In the genomic region with DNA sequence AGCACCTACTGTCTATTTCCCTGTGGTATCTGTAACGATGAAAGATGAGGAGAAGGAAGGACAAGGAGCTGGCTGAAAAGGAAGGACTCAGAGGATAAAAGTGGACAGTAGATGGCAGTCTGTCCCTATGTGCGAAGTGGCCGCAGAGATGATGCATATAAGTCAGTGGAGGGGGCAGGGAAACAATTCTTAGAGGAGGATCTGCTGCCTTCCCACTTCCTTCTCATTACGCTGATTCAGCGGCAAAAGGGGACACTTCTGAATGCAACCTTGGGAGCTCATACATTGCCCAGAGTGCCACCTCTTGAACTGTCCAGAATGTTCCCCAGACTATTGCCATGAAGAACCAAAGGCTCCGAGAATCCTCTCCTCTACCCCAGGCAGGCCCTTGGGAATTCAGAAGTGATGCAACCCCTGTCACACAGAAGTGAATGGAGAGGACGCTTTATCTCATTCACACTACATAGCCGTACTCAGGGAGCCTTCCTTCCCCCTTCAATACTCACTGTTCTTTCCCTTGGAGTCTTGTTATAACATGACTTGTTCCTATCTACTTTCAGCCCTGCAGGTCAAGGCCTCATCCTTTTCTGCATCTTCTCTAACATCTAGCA, we compare ENCODE assay signal across 10 mouse cellular contexts. TPM values are rescaled to one million over a fixed set of nuclear protein-coding genes. Genes with fewer than 3 reads are reported as not detected.
DNase-seq lines count a peak whose midpoint lies in the region; ATAC-seq lines count a peak whose summit lies in the region.
"Had no signal": no experiment of that assay in that cellular context is flagged by ENCODE, and none has a peak within 500 bp of the region (broad histone marks: within the 10 kb centered on the region; RNA-seq: fewer than 3 reads in every experiment).

No protein-coding gene starts in this region.

- H3K27ac ChIP-seq in embryonic facial prominence, embryonic 11.5 days (replicated peaks; ENCODE audit: low read depth, low read length), result no peak overlapping the region
- H3K27ac ChIP-seq in embryonic facial prominence, embryonic 10.5 days (replicated peaks), result no peak overlapping the region
- no peak overlapping the region for H3K27ac ChIP-seq in kidney, embryonic 16.5 days (ENCODE audit: low read length)
- H3K27ac ChIP-seq: embryonic facial prominence, embryonic 15.5 days; limb, embryonic 12.5 days had no signal

- H3K4me2 ChIP-seq in embryonic facial prominence, embryonic 11.5 days (ENCODE audit: low read depth, low read length), result no peak overlapping the region
- H3K4me2 ChIP-seq in kidney, embryonic 16.5 days (replicated peaks; ENCODE audit: low read depth, low read length), result no peak overlapping the region; the same call in 1 of the 2 replicates
- H3K4me2 ChIP-seq: embryonic facial prominence, embryonic 15.5 days; limb, embryonic 12.5 days had no signal

- WGBS in embryonic facial prominence, embryonic 11.5 days, result 43% methylated on average over 8 of the region's 8 CpGs
- WGBS in embryonic facial prominence, embryonic 10.5 days, result 47% methylated on average over 8 of the region's 8 CpGs
- 34% methylated on average over 8 of the region's 8 CpGs for WGBS in kidney, embryonic 16.5 days

- no peaks in the 10 kb centered on the region for H3K27me3 ChIP-seq in embryonic facial prominence, embryonic 11.5 days (ENCODE audit: control insufficient read depth, insufficient read depth, low read length)
- peaks cover under 1% of the 10 kb centered on the region; the same call in 1 of the 2 replicates for H3K27me3 ChIP-seq in embryonic facial prominence, embryonic 10.5 days (replicated peaks; ENCODE audit: low read depth, poor library complexity, severe bottlenecking)
- no peaks in the 10 kb centered on the region for H3K27me3 ChIP-seq in kidney, embryonic 16.5 days (ENCODE audit: insufficient read depth, low read length)
- H3K27me3 ChIP-seq: embryonic facial prominence, embryonic 15.5 days; limb, embryonic 12.5 days had no signal

- no peak; the same call in 1 of the 2 replicates for ATAC-seq in embryonic facial prominence, embryonic 11.5 days (replicated peaks; ENCODE audit: insufficient number of reproducible peaks, low FRiP score, low TSS enrichment, low read depth)
- ATAC-seq in kidney, embryonic 16.5 days (ENCODE audit: low FRiP score, low TSS enrichment), result peak; percentile 55

- H3K36me3 ChIP-seq in embryonic facial prominence, embryonic 11.5 days (replicated peaks; ENCODE audit: control insufficient read depth, insufficient read depth, low read depth, low read length), result no peaks in the 10 kb centered on the region
- peaks cover 47% of the 10 kb centered on the region for H3K36me3 ChIP-seq in embryonic facial prominence, embryonic 10.5 days (replicated peaks)
- no peaks in the 10 kb centered on the region for H3K36me3 ChIP-seq in kidney, embryonic 16.5 days (ENCODE audit: insufficient read depth, low read length)

- H3K9ac ChIP-seq in embryonic facial prominence, embryonic 11.5 days (replicated peaks; ENCODE audit: low read length), result no peak overlapping the region
- no peak overlapping the region for H3K9ac ChIP-seq in kidney, embryonic 16.5 days (replicated peaks; ENCODE audit: low read length)
- H3K9ac ChIP-seq: embryonic facial prominence, embryonic 15.5 days; limb, embryonic 12.5 days had no signal

- peaks cover 4% of the 10 kb centered on the region; the same call in 1 of the 2 replicates for H3K4me1 ChIP-seq in embryonic facial prominence, embryonic 11.5 days (ENCODE audit: control insufficient read depth, insufficient read depth, low read length)
- peaks cover 55% of the 10 kb centered on the region for H3K4me1 ChIP-seq in embryonic facial prominence, embryonic 10.5 days
- peaks cover 24% of the 10 kb centered on the region for H3K4me1 ChIP-seq in kidney, embryonic 16.5 days (ENCODE audit: insufficient read depth, low read length)

- DNase-seq in embryonic facial prominence, embryonic 11.5 days (ENCODE audit: low spot score), result peak; percentile 55
- no peak for DNase-seq in embryonic facial prominence, embryonic 10.5 days (ENCODE audit: low spot score)
- DNase-seq in Muller cell, postnatal 12 days (ENCODE audit: inconsistent ontology term), result peak; percentile 51
- DNase-seq in embryo, embryonic 11 days, result peak; percentile 69
- DNase-seq in ovary, postnatal 14 days (ENCODE audit: low spot score), result no peak
- DNase-seq in right cerebral cortex, postnatal 36 days (ENCODE audit: low spot score in 2 of 2), result no peak
- no peak for DNase-seq in ovary, postnatal 10 days (ENCODE audit: low spot score)

- H3K4me3 ChIP-seq in embryonic facial prominence, embryonic 11.5 days (ENCODE audit: low read depth, low read length), result no peak overlapping the region
- H3K4me3 ChIP-seq in embryonic facial prominence, embryonic 10.5 days, result no peak overlapping the region
- no peak overlapping the region for H3K4me3 ChIP-seq in kidney, embryonic 16.5 days (ENCODE audit: low read length)
- H3K4me3 ChIP-seq: embryonic facial prominence, embryonic 15.5 days; limb, embryonic 12.5 days had no signal

- H3K9me3 ChIP-seq in embryonic facial prominence, embryonic 11.5 days (replicated peaks; ENCODE audit: control insufficient read depth, low read length), result no peaks in the 10 kb centered on the region
- no peaks in the 10 kb centered on the region for H3K9me3 ChIP-seq in embryonic facial prominence, embryonic 10.5 days
- no peaks in the 10 kb centered on the region for H3K9me3 ChIP-seq in kidney, embryonic 16.5 days (ENCODE audit: low read length)
- H3K9me3 ChIP-seq: embryonic facial prominence, embryonic 15.5 days had no signal

RNA-seq across cellular contexts. Expression of a gene that starts 12.2 kb away (rescaled TPM):
- 26.7 and 28.0 TPM in 2 replicates for polyA plus RNA-seq in embryonic facial prominence, embryonic 11.5 days (2014; fragmentation: Nextera tagmentation; extraction: Ambion mirVana)
- polyA plus RNA-seq in embryonic facial prominence, embryonic 10.5 days (2016; fragmentation: Nextera tagmentation; extraction: Ambion mirVana), result 19.4 and 19.9 TPM in 2 replicates
- 15.2 and 15.8 TPM in 2 replicates for polyA plus RNA-seq in kidney, embryonic 16.5 days (2015; fragmentation: Nextera tagmentation; extraction: Ambion mirVana)

Comparison
In these comparisons a context has a peak if more than half of its experiments do, and no peak if none do; other contexts are left out.
1. DNase-seq: peak in embryonic facial prominence, embryonic 11.5 days (single experiment), Muller cell, postnatal 12 days (single experiment) and embryo, embryonic 11 days (single experiment); none in embryonic facial prominence, embryonic 10.5 days (single experiment), ovary, postnatal 14 days (single experiment), right cerebral cortex, postnatal 36 days (0 of 2) and ovary, postnatal 10 days (single experiment).